Mouse (Mus musculus): ENCODE results near the gene Gm3636. TPM values are rescaled to one million over a fixed set of nuclear protein-coding genes. Genes with fewer than 3 reads are reported as not detected.
"Not testable (repeated sequence)": the region's sequence is repeated elsewhere in the genome, so short reads cannot be mapped to it uniquely, and the experiment has no call there.

Gene Gm3636
- 0.21 and 0.35 TPM in 2 replicates for polyA plus RNA-seq (2012; rRNA removed)
- 0.25 TPM in 1 of 2 replicates, not detected in the other for polyA plus RNA-seq (2014; fragmentation: Nextera tagmentation; extraction: Ambion mirVana)

- no CpG with 5 or more reads among the region's 2 CpGs for WGBS (ENCODE audit: insufficient replicate concordance)
- not testable (repeated sequence) for H3K4me3 ChIP-seq (ENCODE audit: insufficient read depth in 1 of 2, low read depth in 2 of 2, low read length in 2 of 2); H3K4me1 ChIP-seq (replicated peaks; ENCODE audit: control insufficient read depth in 2 of 2, insufficient read depth in 2 of 2, low read length in 1 of 2); H3K27ac ChIP-seq; H3K9me3 ChIP-seq (ENCODE audit: control insufficient read depth, low read length); H3K27me3 ChIP-seq (ENCODE audit: control insufficient read depth, insufficient read depth, low read length); DNase-seq (ENCODE audit: low read depth in 3 of 3, low spot score in 3 of 3); H3K36me3 ChIP-seq (replicated peaks; ENCODE audit: control insufficient read depth, insufficient read depth, low read depth); ATAC-seq (ENCODE audit: insufficient read depth); H3K9ac ChIP-seq (replicated peaks); H3K4me2 ChIP-seq (ENCODE audit: low read depth)
Observed at GRCm38 (mm10) chr14:6742232-6742631, at the start of gene Gm3636. TSS of gene Gm3636 (minus strand) at chr14:6742332.

GRCm38 (mm10) chr14:6774311-6774710 is 32.2 kb upstream of the Gm3636 start, which contains the start of gene Gm8362:
TSS of gene Gm8362 (minus strand) at chr14:6774411.
- not testable (repeated sequence) for H3K4me2 ChIP-seq (ENCODE audit: low read depth); ATAC-seq (ENCODE audit: insufficient read depth)
- WGBS (ENCODE audit: insufficient replicate concordance) = no CpG with 5 or more reads among the region's 1 CpGs

GRCm38 (mm10) chr14:6757231-6757536 is 15.1 kb upstream of the Gm3636 start:
- 14% methylated on average over 1 of the region's 13 CpGs for WGBS (ENCODE audit: insufficient replicate concordance)
- H3K4me3 ChIP-seq (ENCODE audit: insufficient read depth in 1 of 2, low read depth in 2 of 2, low read length in 2 of 2) = not testable (repeated sequence)

More at GRCm38 (mm10) chr14:6774311-6774710, 32.2 kb upstream of the Gm3636 start, which contains the start of gene Gm8362:
- not testable (repeated sequence) for H3K9ac ChIP-seq (replicated peaks); H3K36me3 ChIP-seq (replicated peaks; ENCODE audit: control insufficient read depth, insufficient read depth, low read depth); H3K4me1 ChIP-seq (replicated peaks; ENCODE audit: control insufficient read depth in 2 of 2, insufficient read depth in 2 of 2, low read length in 1 of 2); H3K27ac ChIP-seq; H3K9me3 ChIP-seq (ENCODE audit: control insufficient read depth, low read length); DNase-seq (ENCODE audit: low read depth in 3 of 3, low spot score in 3 of 3); H3K27me3 ChIP-seq (ENCODE audit: control insufficient read depth, insufficient read depth, low read length); H3K4me3 ChIP-seq (ENCODE audit: insufficient read depth in 1 of 2, low read depth in 2 of 2, low read length in 2 of 2)

DNA sequence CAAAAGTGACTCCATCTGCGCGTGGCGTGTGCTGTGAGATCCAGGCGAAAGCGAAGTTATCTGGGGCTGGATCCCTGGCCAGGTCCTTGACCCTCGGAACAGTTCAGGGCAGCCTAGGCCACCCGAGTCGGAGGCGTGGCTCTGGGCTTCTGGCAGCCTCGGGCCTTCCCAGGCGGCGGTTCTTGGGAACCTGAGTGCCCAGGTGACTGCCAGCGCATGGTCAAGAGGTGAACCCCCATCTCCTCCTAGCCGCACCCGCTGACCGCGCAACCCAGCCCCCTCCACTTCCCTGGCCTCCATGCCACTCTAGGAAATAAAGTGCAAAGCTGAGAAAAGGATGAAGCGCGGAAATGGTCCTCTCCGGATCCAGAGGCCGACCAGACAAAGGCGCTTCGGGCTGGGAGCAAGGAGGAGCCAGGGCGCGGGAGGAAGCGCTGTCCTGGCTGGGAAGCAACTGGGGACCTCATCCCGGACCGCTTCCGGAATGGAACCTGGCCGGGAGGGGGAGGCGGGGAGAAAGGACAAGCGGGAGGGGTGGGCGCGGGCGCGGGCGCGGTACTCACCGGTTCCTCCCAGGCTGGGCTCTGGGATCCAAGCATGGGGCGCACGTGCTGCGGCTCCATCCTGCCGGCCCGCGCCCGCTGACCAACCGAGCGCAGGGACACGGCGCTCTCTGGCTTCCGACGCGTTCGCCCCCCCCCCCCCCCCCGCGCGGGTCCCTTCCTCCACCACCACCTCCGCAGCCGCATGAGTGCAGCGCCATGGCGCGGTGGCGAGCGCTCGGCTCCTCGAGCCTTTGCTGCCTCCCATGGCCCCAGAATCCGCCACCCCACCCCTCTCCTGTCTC is 14.5 kb upstream of the Gm3636 start:
- not testable (repeated sequence) for DNase-seq (ENCODE audit: low read depth in 3 of 3, low spot score in 3 of 3); H3K9me3 ChIP-seq (ENCODE audit: control insufficient read depth, low read length); H3K9ac ChIP-seq (replicated peaks); ATAC-seq (ENCODE audit: insufficient read depth); H3K27me3 ChIP-seq (ENCODE audit: control insufficient read depth, insufficient read depth, low read length); H3K27ac ChIP-seq; H3K36me3 ChIP-seq (replicated peaks; ENCODE audit: control insufficient read depth, insufficient read depth, low read depth); H3K4me1 ChIP-seq (replicated peaks; ENCODE audit: control insufficient read depth in 2 of 2, insufficient read depth in 2 of 2, low read length in 1 of 2); H3K4me3 ChIP-seq (ENCODE audit: insufficient read depth in 1 of 2, low read depth in 2 of 2, low read length in 2 of 2)
- peak overlapping the region; percentile 22; the same call in 1 of the 2 replicates for H3K4me2 ChIP-seq (ENCODE audit: low read depth)
- WGBS (ENCODE audit: insufficient replicate concordance) = 0% methylated on average over 23 of the region's 67 CpGs

More at GRCm38 (mm10) chr14:6757231-6757536, 15.1 kb upstream of the Gm3636 start:
- not testable (repeated sequence) for H3K4me1 ChIP-seq (replicated peaks; ENCODE audit: control insufficient read depth in 2 of 2, insufficient read depth in 2 of 2, low read length in 1 of 2); DNase-seq (ENCODE audit: low read depth in 3 of 3, low spot score in 3 of 3); H3K27me3 ChIP-seq (ENCODE audit: control insufficient read depth, insufficient read depth, low read length); H3K27ac ChIP-seq; H3K36me3 ChIP-seq (replicated peaks; ENCODE audit: control insufficient read depth, insufficient read depth, low read depth); H3K4me2 ChIP-seq (ENCODE audit: low read depth); H3K9me3 ChIP-seq (ENCODE audit: control insufficient read depth, low read length); H3K9ac ChIP-seq (replicated peaks); ATAC-seq (ENCODE audit: insufficient read depth)

- not testable (repeated sequence) for H3K27ac ChIP-seq; DNase-seq (ENCODE audit: low read depth in 3 of 3, low spot score in 3 of 3); H3K4me2 ChIP-seq (ENCODE audit: low read depth); H3K4me3 ChIP-seq (ENCODE audit: insufficient read depth in 1 of 2, low read depth in 2 of 2, low read length in 2 of 2); H3K9me3 ChIP-seq (ENCODE audit: control insufficient read depth, low read length); H3K9ac ChIP-seq (replicated peaks); ATAC-seq (ENCODE audit: insufficient read depth); H3K36me3 ChIP-seq (replicated peaks; ENCODE audit: control insufficient read depth, insufficient read depth, low read depth); H3K4me1 ChIP-seq (replicated peaks; ENCODE audit: control insufficient read depth in 2 of 2, insufficient read depth in 2 of 2, low read length in 1 of 2); H3K27me3 ChIP-seq (ENCODE audit: control insufficient read depth, insufficient read depth, low read length)
- no CpG with 5 or more reads among the region's 2 CpGs for WGBS (ENCODE audit: insufficient replicate concordance)
Observed at GRCm38 (mm10) chr14:6720151-6720550, 22.0 kb downstream of the Gm3636 start, which contains the start of gene Gm8050. TSS of gene Gm8050 (minus strand) at chr14:6720251.

Other genes with a start within 250 kb of the Gm3636 start
- not detected in 2 replicates for gene Gm8356, start 205.0 kb downstream of the Gm3636 start, polyA plus RNA-seq (2012; rRNA removed)
- gene Gm8356, start 205.0 kb downstream of the Gm3636 start, polyA plus RNA-seq (2014; fragmentation: Nextera tagmentation; extraction: Ambion mirVana) = not detected in 2 replicates
- not detected in 2 replicates for gene Gm3629, start 151.7 kb downstream of the Gm3636 start, polyA plus RNA-seq (2012; rRNA removed)
- gene Gm3629, start 151.7 kb downstream of the Gm3636 start, polyA plus RNA-seq (2014; fragmentation: Nextera tagmentation; extraction: Ambion mirVana) = not detected in 2 replicates
- gene Gm3460, start 119.9 kb downstream of the Gm3636 start, polyA plus RNA-seq (2012; rRNA removed) = not detected in 2 replicates
- gene Gm3460, start 119.9 kb downstream of the Gm3636 start, polyA plus RNA-seq (2014; fragmentation: Nextera tagmentation; extraction: Ambion mirVana) = not detected in 2 replicates
- not detected in 2 replicates for gene Gm10251, start 58.2 kb downstream of the Gm3636 start, polyA plus RNA-seq (2012; rRNA removed)
- not detected in 2 replicates for gene Gm10251, start 58.2 kb downstream of the Gm3636 start, polyA plus RNA-seq (2014; fragmentation: Nextera tagmentation; extraction: Ambion mirVana)
- not detected in 2 replicates for gene Gm8050, start 22.1 kb downstream of the Gm3636 start, polyA plus RNA-seq (2012; rRNA removed)
- gene Gm8050, start 22.1 kb downstream of the Gm3636 start, polyA plus RNA-seq (2014; fragmentation: Nextera tagmentation; extraction: Ambion mirVana) = not detected in 2 replicates
- gene Gm8362, start 32.1 kb upstream of the Gm3636 start, polyA plus RNA-seq (2012; rRNA removed) = not detected in 2 replicates
- gene Gm8362, start 32.1 kb upstream of the Gm3636 start, polyA plus RNA-seq (2014; fragmentation: Nextera tagmentation; extraction: Ambion mirVana) = not detected in 2 replicates
- gene Gm3642, start 98.0 kb upstream of the Gm3636 start, polyA plus RNA-seq (2012; rRNA removed) = not detected in 2 replicates
- gene Gm3642, start 98.0 kb upstream of the Gm3636 start, polyA plus RNA-seq (2014; fragmentation: Nextera tagmentation; extraction: Ambion mirVana) = not detected in 2 replicates
- gene Gm3667, start 147.6 kb upstream of the Gm3636 start, polyA plus RNA-seq (2012; rRNA removed) = 0.02 TPM in 2 replicates
- gene Gm3667, start 147.6 kb upstream of the Gm3636 start, polyA plus RNA-seq (2014; fragmentation: Nextera tagmentation; extraction: Ambion mirVana) = not detected in 2 replicates
- not detected in 2 replicates for gene Gm6356, start 231.5 kb upstream of the Gm3636 start, polyA plus RNA-seq (2012; rRNA removed)
- gene Gm6356, start 231.5 kb upstream of the Gm3636 start, polyA plus RNA-seq (2014; fragmentation: Nextera tagmentation; extraction: Ambion mirVana) = not detected in 2 replicates